Mouse (Mus musculus) hindbrain, embryonic 14.5 days (tissue): ENCODE results near the gene Degs1. TPM values are rescaled to one million over a fixed set of nuclear protein-coding genes. Genes with fewer than 3 reads are reported as not detected.
A peak's percentile ranks its signal among the peaks of the same experiment; 100 is the strongest.

ENCODE experiments used
- ATAC-seq: fragments of 200-750 bp; cut with Nextera tagmentation; 2 replicates; pipeline ENCODE4 v1.8.0; 2017; ENCODE audit warnings: moderate number of reproducible peaks, mild to moderate bottlenecking, moderate TSS enrichment, moderate library complexity; ENCODE audit not compliant: low FRiP score
- DNase-seq: peaks from one replicate; pipeline ENCODE4 v3.0.0-alpha.2; 2015; ENCODE audit warnings: low spot score
- H3K27ac ChIP-seq: fragments of 300-500 bp; sonication (generic); 2 replicates; pipeline ENCODE4 v1.5.1; 2014; ENCODE audit warnings: mild to moderate bottlenecking, moderate library complexity
- H3K27me3 ChIP-seq: fragments of 300-500 bp; sonication (generic); 2 replicates; pipeline ENCODE4 v1.6.1; 2014; ENCODE audit warnings: mild to moderate bottlenecking, low read length, mixed read lengths; ENCODE audit not compliant: control insufficient read depth, insufficient read depth
- H3K36me3 ChIP-seq: fragments of 300-500 bp; sonication (generic); replicated peaks from 2 replicates; pipeline ENCODE4 v1.6.1; 2014; ENCODE audit not compliant: control insufficient read depth, insufficient read depth
- H3K4me1 ChIP-seq: fragments of 300-500 bp; sonication (generic); replicated peaks from 2 replicates; pipeline ENCODE4 v1.6.1; 2014; ENCODE audit warnings: antibody characterized with exemption, low read length, mixed read lengths; ENCODE audit not compliant: control insufficient read depth, insufficient read depth
- H3K4me2 ChIP-seq: fragments of 300-500 bp; sonication (generic); replicated peaks from 2 replicates; pipeline ENCODE4 v1.6.1; 2014; ENCODE audit warnings: mild to moderate bottlenecking, moderate library complexity
- H3K4me3 ChIP-seq: fragments of 300-500 bp; sonication (generic); replicated peaks from 2 replicates; pipeline ENCODE4 v1.5.1; 2014; ENCODE audit warnings: mild to moderate bottlenecking, low read length
- H3K9ac ChIP-seq: fragments of 300-500 bp; sonication (generic); 2 replicates; pipeline ENCODE4 v1.6.1; 2014
- H3K9me3 ChIP-seq: fragments of 300-500 bp; sonication (generic); 2 replicates; pipeline ENCODE4 v1.6.1; 2016; ENCODE audit warnings: low read length; ENCODE audit not compliant: control insufficient read depth
- WGBS: fragments of 180-500 bp; shearing (Covaris S2); extraction: QIAGEN DNeasy Blood & Tissue Kit; methylation state at CpG from one replicate; pipeline ENCODE4 v1.1.7; 2014; 5-methylcytosine and 5-hydroxymethylcytosine counted together
- polyA plus RNA-seq: library from polyadenylated mRNA; unstranded; fragments of >200 nt; fragmentation: Nextera tagmentation; extraction: Ambion mirVana; gene quantifications from 2 replicates; pipeline ENCODE4 v1.2.1, GENCODE M21; 2014

Degs1 gene
- polyA plus RNA-seq, 1 experiment from 2014 or later, result 102 TPM

DNA sequence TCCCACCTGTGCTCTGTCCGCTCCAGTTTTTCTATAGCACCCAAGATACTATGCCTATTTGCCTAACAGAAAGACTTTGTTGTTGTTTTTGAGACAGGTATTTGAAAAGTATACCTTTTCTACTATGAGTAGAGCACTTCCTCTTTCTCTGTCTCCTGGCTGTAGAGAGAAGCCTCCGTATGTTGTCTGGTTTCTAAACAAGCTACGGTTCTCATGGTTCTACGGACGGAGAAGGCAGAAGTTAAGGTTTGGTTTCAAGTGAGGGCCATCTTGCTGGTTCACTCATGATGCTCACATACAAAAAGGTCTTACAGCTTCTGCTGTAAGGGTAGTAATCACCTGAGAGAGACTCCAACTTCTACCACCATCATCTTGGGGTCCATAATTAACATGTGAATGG lies 37.6 kb downstream of the Degs1 start:
- H3K4me3 ChIP-seq, result no peak overlapping the region
- no peaks in the 10 kb centered on the region for H3K36me3 ChIP-seq
- H3K27me3 ChIP-seq, result no peaks in the 10 kb centered on the region
- H3K9me3 ChIP-seq, result no peaks in the 10 kb centered on the region
- WGBS, result 98% methylated on average over 5 of the region's 5 CpGs
- H3K9ac ChIP-seq, result no peak overlapping the region
- ATAC-seq (no peak), DNase-seq (no peak)
- H3K4me2 ChIP-seq, result no peak overlapping the region
- H3K4me1 ChIP-seq, result no peaks in the 10 kb centered on the region
- no peak overlapping the region for H3K27ac ChIP-seq

DNA sequence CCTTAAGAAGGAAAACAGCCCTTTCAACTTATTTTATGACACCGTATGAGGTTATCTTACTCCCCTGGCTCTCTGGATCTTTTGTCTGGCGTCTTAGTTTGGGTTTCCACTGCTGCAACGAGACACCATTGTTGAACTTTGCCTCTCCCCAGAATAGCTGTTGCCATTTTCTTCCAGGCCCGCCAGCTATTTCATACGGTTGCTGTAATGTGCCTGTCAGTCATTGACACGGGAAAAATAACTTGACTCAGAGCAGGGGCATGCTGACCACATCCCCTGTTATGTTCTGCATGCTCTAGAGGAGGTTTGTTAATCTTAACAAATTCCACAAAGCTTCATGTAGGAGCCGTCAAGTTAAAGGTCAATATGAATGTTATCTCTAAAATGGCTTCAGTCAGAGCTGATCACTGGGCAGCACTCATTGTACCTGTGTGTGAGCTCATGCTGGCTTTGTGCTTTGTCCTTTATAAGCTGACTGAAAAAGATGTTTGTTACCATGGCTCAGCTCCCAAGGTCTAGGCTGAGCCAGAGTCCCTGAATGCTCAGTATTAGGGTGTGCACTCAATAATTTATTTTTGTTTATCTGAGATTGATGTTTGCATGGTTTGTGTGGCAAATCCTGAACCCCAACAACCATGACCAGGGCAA lies 44.4 kb downstream of the Degs1 start:
- DNase-seq, result no peak

DNA sequence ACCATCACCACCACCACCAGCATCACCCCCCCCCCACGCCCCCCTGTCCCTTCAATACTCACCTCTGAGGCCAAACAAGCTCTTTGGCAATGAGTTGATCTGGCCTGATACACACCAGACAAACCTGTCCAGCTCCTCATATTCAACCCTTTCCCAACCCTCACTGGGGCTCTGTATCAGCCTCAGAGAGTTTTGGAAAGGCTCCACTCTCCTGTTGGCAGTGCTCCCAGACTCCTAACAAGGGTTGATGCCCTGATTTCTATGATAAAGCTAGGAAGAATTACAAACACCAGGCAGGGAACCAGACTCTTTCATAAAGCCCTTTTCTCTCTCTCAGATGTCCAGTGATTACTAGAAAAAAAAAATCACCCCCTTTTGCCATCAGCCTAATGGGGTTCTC lies 45.2 kb downstream of the Degs1 start:
- no peak overlapping the region for H3K4me3 ChIP-seq
- no peaks in the 10 kb centered on the region for H3K36me3 ChIP-seq
- H3K9ac ChIP-seq, result no peak overlapping the region
- H3K4me2 ChIP-seq, result no peak overlapping the region
- DNase-seq (peak; percentile 55), ATAC-seq (no peak)
- no peaks in the 10 kb centered on the region for H3K9me3 ChIP-seq
- no peaks in the 10 kb centered on the region for H3K4me1 ChIP-seq
- no peak overlapping the region for H3K27ac ChIP-seq
- no peaks in the 10 kb centered on the region for H3K27me3 ChIP-seq
- WGBS, result 57% methylated on average over 1 of the region's 1 CpGs

More for the DNA sequence above, 44.4 kb downstream of the Degs1 start:
- Histone ChIP-seq H3K4me2 (no peak overlapping the region), H3K27ac (no peak overlapping the region), H3K4me1 (no peaks in the 10 kb centered on the region), H3K27me3 (no peaks in the 10 kb centered on the region), H3K9ac (no peak overlapping the region), H3K36me3 (no peaks in the 10 kb centered on the region), H3K4me3 (no peak overlapping the region), H3K9me3 (no peaks in the 10 kb centered on the region)
- ATAC-seq, result no peak
- WGBS, result 72% methylated on average over 7 of the region's 7 CpGs

DNA sequence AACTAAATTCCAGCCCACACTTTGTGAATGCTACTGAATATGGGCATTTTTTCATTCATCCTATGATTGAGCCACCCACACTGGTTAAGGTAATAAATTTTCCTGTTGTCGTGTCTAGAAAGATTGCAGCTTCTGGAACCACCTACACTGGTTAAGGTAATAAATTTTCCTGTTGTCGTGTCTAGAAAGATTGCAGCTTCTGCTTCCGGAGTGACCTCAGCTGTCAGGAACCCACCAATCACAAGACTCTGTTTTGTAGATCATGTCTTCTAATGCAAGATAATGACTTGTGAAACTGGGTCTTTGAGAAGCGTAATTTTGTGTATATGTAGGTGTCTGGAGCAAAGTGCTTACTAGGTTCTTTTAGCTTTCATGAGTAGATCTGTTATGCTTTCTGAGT lies 47.4 kb downstream of the Degs1 start:
- ATAC-seq, result no peak
- Histone ChIP-seq H3K9ac (no peak overlapping the region), H3K4me3 (no peak overlapping the region), H3K27ac (no peak overlapping the region), H3K4me1 (no peaks in the 10 kb centered on the region), H3K27me3 (no peaks in the 10 kb centered on the region), H3K9me3 (no peaks in the 10 kb centered on the region), H3K36me3 (no peaks in the 10 kb centered on the region), H3K4me2 (no peak overlapping the region)
- WGBS, result 87% methylated on average over 4 of the region's 4 CpGs
- no peak for DNase-seq

DNA sequence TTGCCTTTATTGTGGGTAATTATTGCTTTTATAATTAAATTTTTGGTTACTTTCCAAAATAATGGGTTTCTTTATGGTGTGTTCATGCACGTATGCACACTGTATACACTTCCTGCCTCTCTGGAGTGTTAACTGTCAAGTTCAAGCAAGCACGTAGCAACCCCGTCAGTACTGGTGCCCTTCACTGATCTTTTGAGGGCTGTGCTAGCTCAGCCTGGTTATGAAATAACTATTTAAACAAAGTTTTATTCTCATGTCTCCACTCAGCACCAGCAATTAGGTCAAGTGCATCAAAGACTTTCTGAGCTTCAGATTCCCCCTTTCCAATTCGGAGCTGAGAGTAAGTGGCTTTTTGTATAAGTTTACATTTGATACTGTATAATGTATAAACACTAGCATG lies 53.2 kb downstream of the Degs1 start:
- ATAC-seq (no peak), DNase-seq (no peak)
- Histone ChIP-seq H3K9me3 (no peaks in the 10 kb centered on the region), H3K4me3 (no peak overlapping the region), H3K36me3 (no peaks in the 10 kb centered on the region), H3K27me3 (no peaks in the 10 kb centered on the region), H3K9ac (no peak overlapping the region), H3K4me2 (no peak overlapping the region), H3K4me1 (no peaks in the 10 kb centered on the region), H3K27ac (no peak overlapping the region)
- WGBS, result 97% methylated on average over 4 of the region's 4 CpGs

DNA sequence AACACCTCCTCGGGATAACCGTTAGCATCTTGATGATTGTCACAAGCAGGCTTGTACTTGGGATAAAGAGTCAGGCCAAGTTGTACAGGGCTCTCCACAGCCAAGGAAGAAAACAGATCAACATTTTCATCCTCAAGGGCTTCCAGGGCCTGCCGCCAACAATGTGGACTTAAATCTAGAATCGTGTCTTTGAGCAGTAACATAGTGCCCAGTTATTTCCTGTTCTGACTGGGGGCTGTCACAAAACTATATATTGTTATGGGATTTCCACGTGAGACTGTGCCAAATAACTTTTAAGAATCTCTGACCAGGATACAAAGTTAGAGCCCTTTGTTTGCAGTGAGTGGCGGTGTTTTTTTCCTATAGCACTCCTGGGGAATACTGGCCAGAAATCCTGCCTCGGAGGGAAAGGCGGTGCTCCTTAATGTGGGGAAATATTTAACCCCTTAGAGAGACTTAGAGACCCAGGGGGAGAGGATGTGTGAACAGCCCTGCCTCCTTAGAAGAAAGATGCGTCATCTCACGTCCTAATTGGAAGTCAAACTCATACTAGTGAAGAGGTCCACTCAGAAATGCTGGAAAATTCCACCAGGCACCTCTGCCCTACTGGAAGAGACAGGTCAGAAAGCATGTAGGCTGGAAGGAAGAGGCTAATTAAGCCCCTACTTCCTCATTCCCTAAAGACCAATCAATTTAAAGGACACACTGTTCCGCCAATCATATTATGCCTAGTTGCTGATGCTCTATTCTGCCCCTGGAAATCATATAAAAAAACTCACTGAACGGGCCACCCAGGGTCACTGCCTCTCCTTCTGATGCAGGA lies 55.3 kb downstream of the Degs1 start:
- no peaks in the 10 kb centered on the region for H3K9me3 ChIP-seq
- 63% methylated on average over 12 of the region's 12 CpGs for WGBS
- H3K4me1 ChIP-seq, result no peaks in the 10 kb centered on the region
- no peak overlapping the region for H3K27ac ChIP-seq
- H3K36me3 ChIP-seq, result no peaks in the 10 kb centered on the region
- no peak overlapping the region for H3K4me3 ChIP-seq
- no peaks in the 10 kb centered on the region for H3K27me3 ChIP-seq
- ATAC-seq (no peak), DNase-seq (no peak)
- no peak overlapping the region for H3K9ac ChIP-seq
- H3K4me2 ChIP-seq, result no peak overlapping the region

DNA sequence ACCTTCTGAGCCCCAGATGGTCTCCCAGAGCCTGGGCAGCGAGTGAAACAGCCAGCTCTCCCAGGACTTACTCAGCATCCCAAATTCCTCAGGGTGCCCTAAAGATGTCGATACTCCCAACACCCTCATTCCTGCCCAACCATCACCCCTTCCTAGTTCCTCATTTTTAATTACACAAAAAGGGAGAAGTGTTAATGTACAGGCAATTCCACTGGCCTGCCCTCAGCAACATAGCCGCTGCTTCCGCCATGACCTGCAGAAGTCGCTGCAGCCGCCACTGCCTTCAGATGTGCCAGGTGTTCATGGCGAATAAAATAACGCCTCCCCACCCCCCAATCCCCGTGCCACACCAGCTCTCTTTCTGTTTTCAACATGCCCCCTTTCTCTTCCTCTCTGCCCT lies 56.3 kb downstream of the Degs1 start:
- ATAC-seq (no peak), DNase-seq (no peak)
- Histone ChIP-seq H3K27me3 (no peaks in the 10 kb centered on the region), H3K27ac (no peak overlapping the region), H3K4me2 (no peak overlapping the region), H3K9ac (no peak overlapping the region), H3K4me3 (no peak overlapping the region), H3K9me3 (no peaks in the 10 kb centered on the region), H3K4me1 (no peaks in the 10 kb centered on the region), H3K36me3 (no peaks in the 10 kb centered on the region)
- 94% methylated on average over 9 of the region's 9 CpGs for WGBS

Other genes starting within 250 kb of the Degs1 start
- 139 and 142 TPM in 2 replicates for gene Srp9, start 158.1 kb downstream of the Degs1 start, polyA plus RNA-seq
- not detected in 2 replicates for gene Vmn1r1, start 118.3 kb downstream of the Degs1 start, polyA plus RNA-seq
- gene Fbxo28, start 58.8 kb upstream of the Degs1 start, polyA plus RNA-seq, result 35.8 and 40.2 TPM in 2 replicates
- gene Trp53bp2, start 126.4 kb upstream of the Degs1 start, polyA plus RNA-seq, result 19.5 and 21.6 TPM in 2 replicates
- 80.5 and 81.0 TPM in 2 replicates for gene Capn2, start 234.8 kb upstream of the Degs1 start, polyA plus RNA-seq